Mouse (Mus musculus) kidney, adult 11 months (tissue): ENCODE measurements around the gene Apip.

Experiments used
- DNase-seq: peaks from one replicate; pipeline ENCODE4 v3.0.0; 2022

Gene Apip

GRCm38 (mm10) chr2:103073219-103073982 lies at the start of gene Apip, which contains the start of gene Pdhx:
Apip (plus strand) TSS chr2:103073675.
Pdhx (minus strand) TSS chr2:103073513.
- peak; percentile 100 for DNase-seq

DNA sequence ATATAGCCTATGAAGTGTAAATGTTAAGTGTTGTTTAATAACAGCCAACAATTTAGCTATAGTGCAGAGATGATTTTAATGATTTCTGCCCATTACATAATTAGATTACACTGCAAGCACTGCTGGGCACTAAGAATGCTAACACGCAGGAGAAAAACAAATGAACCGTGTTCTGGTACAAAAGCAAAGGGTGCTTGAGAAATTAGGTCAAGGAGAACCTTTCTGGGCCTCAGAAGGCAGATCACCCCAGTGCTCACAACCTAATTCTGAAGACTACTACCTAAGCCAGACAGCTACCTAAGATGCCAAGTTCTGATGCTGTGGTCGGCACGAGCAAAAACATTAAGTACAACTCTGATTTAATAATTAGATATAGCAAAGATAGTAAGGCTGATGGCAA lies 35.6 kb upstream of the Apip start:
- DNase-seq = no peak

DNA sequence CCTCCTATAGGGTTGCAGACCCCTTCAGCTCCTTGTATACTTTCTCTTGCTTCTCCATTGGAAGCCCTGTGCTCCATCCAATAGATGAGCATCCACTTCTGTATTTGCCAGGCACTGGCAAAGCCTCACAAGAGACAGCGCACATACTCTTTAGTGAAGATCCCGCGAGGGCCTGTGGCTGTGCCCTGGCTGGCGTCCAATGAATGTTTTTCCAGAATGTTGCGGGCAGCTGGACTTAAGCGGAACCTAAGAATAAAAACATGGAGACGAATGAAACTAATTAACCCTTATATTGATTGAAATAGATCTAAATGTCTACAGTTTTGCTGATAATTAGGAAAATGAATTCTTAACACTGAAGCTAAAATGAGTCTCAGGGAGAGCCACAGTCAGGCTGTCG lies 32.6 kb upstream of the Apip start:
- DNase-seq = no peak

DNA sequence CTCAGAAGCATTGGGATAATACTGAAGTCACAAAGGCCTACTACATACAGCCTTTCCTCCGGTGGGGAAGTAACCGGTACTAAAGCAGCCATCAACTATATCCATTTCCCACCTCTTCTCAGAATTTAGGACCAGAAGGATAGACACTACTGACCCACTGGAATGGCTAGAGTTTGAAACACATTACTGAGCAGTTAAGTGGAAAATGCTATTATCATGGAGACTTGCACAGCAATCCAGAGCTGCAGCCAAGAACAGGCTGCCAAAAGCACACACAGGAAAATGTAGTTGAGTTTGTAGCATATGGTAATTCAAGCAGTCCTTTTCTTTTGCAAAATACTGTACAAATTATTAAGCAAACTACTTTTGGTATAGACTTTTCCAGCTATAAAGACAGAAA lies 28.2 kb upstream of the Apip start:
- no peak for DNase-seq

DNA sequence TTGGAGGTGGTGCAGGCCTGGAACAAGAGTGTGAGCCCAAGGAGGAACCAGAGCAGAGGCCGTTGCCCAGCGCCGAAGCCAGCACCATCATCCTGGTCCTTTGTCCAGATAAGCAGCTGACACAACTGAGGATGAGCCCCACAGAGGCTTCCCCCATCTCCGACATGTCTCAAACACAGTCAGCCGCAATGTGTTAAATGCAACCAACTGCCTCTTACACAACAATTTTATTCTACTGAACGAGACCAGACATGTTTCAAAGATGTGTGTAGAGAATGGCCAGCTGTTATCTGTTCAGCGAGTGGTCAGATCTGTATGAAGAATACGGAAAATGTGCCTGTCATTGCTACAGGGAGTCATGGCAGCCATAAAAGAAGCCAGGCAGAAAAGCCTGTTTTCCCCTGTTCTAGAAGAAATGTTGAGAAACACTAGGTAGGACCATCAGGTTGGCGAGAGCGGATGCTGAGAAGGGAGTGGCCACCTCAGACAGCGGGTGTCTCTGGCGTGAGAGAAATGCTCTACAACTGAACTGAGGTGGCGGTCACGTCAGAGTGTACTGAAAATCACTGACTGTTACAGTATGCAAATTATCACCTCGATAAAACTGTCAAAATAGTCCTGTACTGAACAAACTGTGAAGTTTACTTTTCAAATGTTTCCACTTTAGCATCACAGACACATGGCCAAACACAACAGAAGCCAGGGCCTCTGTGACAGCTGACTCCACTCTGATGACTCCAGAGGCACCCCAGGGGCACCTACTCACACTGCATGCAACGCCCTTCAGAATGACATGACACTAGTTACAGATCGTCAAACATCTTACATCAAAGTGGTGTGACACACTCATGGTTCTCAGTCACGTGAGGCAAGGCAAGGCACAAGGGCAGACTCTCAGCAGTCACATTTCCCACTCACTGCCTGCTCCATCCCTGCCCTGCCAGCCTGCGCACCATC lies 21.3 kb upstream of the Apip start:
- DNase-seq = no peak

DNA sequence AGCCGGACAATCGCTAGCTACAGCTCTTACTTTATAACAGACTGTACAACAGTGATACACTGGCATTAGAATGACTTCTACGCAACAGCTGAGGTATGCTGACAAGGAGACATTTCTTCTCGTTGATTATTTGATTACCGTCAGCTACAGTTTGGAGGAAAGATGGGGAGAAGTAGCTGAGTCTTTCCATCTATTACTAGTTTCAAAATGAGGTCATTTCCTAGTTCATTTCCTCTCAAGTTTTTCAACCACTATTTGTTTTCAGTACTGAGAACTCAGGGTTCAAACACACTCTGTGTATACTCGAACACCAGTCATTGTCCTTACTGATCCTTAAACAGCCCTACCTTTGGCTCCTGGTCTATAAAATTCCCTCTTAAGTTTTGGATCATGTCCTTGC lies 17.7 kb upstream of the Apip start:
- DNase-seq = no peak

DNA sequence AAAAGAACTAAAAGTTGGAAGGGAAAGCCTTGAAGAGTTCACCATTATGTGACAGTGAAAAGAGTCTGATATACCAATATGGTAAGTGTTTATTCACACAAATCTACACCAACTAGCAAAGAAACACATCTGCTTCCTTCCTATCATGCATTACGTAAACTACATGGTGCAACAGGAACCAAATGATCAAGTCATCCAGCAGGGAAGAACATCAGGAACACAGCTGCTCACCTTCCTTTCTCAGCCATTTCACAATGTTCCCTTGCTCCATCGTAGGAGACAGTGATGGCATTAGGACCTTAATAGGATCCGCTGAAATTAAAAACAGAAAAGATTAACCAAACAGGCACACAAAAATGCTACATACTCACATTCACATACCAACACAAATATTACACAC lies 15.2 kb upstream of the Apip start:
- no peak for DNase-seq

DNA sequence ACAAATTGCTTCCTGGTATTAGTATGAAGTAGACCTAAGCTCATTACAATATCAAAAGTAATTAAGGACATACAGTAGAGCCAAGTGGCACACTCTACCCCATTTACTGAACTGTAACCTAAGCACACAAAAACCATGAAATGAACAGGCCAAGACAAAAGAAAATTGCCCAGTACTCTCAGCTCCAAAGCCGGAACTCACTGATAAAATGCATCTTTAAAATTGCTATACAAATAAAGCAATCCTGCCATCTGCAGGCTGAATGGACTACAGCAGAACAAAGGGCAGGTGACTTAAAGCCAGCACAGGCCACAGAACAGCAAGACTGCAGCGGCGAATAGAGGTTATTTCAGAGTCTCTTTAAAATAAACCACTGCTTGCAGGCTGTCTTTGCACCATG lies 10.6 kb upstream of the Apip start:
- DNase-seq = peak; percentile 33

DNA sequence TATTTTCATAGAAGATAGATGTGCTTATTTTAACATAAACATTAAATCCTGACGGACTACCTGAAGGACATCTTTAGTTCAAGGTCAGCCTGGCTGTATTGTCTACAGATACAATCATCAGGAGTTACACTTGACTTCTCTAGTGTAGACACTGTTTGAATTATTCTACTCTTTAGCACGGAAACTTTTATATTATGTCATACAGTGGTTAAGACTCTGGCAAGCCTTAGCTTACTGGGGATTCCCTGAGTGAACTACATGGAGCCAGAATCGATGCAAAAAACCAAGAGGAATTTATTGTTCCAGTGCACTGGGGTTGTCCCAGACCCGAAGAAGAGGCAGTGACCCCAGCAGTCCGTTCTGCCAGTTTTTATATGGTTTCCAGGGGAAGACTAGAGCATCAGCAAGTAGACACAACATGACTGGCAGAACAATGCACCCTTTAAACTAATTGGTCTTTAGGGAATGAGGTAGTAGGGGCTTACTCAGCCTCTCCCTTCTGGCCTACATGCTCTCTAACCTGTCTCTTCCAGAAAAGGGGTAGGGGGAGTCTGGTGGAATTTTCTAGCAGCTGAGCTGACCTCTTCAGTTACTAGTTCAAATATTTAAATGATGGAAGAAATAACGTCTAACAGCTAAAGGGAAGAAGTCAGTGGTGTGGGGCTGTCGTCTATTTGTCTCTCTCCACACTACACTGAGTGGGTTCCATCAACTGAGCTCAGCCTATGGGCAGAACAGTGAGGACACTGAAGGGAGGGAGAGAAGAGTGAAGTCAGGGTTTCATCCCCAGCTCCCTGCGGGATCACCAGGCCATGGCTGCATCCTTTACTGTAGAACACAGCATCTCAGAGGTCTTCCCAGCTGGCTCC lies 6.6 kb upstream of the Apip start:
- no peak for DNase-seq

DNA sequence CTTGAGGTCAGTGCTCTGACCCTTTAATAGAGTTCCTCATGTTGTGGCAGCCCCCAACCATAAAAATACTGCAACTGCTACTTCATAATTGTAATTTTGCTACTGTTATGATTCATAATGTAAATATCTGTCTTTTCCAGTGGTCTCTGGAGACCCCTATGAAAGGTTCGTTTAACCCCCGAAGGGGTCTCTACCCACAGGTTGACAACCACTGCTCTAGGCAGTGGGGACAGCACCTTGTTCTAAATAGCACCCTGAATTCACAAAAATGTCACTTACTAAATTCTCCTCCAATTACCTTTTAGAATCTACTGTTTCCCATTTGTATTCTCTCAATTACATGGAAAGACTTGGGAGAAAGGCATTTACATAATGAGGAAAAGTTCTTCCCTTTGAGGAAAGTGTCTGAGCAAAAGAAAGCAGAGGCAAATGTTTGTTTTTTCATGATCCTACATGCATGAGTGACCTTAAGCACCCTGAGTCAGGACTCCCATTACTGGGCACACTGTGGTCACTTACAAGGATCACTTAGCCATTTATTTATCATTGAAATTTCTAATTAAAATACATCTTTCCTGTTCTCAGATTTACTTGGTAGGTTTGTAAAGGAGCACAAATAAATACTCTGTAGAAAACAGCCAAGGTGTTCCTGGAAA lies 5.8 kb upstream of the Apip start:
- DNase-seq = no peak

GRCm38 (mm10) chr2:103068602-103069001 lies 4.9 kb upstream of the Apip start:
- DNase-seq = no peak

DNA sequence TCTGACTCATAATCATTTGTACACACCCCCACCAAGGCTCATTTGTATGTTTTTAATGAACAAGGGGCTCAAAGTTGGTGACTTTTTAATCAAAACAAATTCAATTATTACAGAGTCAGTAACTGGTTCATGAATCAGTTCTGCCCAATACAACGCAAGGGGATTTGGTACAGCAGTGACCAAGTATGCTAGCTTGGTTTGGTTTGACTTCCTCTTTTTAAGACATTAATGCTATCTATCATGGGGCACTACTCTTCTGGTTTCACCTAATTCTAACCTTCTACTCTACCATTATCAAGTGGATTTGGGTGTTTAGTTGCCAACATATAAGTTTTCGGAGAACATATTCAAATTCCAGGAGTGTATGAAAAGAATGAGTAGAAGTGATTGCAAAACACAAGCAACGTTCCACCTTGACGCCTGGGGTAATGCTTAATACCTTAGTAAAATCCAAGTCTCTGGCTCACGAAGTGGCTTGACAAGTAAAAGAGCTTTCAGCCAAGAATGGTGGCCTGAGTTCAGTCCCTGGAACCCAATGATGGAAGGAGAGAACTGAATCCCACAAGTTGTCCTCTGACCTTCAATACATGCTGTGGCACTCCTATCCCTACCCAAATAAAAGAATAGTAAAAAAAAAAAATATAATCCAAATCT lies 3.6 kb upstream of the Apip start:
- no peak for DNase-seq

GRCm38 (mm10) chr2:103070586-103070985 lies 2.9 kb upstream of the Apip start:
- no peak for DNase-seq

- DNase-seq = peak; percentile 15
Observed at GRCm38 (mm10) chr2:103081117-103081516, 7.6 kb downstream of the Apip start.

DNA sequence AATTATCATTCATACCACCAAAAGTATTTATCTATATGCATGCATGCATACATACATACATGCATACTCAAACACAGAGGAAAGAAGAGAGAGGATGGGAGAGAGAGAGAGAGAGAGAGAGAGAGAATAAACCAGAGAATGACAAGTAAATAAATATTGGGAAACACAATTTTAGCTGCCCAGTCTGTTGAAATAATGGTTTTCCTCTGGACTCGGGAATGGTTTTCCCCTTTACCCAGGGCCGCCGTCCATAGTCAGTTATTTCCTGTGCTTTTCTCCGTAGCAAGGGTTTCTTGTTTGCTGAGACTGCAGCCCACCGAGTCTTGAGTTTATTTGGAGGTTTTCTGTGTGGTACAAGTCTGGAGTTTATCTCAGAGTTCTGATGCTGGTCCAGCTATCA lies 8.2 kb downstream of the Apip start:
- DNase-seq = no peak

GRCm38 (mm10) chr2:103082853-103083252 lies 9.4 kb downstream of the Apip start:
- no peak for DNase-seq

DNA sequence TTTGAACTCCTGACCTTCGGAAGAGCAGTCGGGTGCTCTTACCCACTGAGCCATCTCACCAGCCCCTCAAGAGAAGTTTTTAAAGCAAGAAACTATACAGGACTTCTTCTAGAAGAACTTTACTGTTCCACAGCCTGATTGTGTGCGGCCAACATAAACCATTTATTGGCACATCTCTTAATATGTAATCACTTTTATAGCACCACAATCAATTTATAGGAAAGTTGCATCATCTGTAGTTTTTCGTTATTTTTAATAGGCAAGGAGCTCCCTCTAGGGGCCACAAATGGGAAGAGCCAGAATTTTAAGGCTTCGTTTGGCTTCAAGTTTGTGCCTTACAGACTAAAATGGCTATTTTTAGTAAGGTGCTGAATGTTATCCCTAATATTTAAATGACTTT lies 11.0 kb downstream of the Apip start:
- no peak for DNase-seq

GRCm38 (mm10) chr2:103085633-103086032 lies 12.2 kb downstream of the Apip start:
- no peak for DNase-seq

GRCm38 (mm10) chr2:103086432-103086831 lies 13.0 kb downstream of the Apip start:
- DNase-seq = no peak

DNA sequence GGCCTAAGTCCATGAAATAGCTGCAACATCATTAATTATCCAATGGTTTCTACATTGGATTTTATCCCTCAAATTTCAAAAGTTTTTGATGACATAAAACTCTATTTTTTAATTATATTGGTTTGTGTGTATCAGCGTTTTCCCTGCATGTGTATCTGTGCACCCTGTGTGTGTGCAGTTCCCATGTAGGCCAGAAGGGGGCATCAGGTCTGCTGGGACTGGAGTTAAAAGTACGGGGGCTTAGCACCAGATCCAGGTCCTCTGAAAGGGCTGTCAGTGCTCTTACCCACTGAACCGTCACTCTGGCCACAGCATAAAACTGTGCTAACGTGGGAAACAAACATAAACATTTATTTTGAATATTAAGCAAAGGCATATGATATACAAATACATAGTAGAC lies 14.6 kb downstream of the Apip start:
- no peak for DNase-seq

- no peak for DNase-seq
Observed at GRCm38 (mm10) chr2:103089521-103089920, 16.0 kb downstream of the Apip start.

GRCm38 (mm10) chr2:103102595-103102994 lies 29.1 kb downstream of the Apip start:
- DNase-seq = no peak
